Mouse (Mus musculus): ENCODE results near the gene Krt8.

- TF ChIP-seq POLR2A (IDR thresholded peaks at IDR 0.05; ENCODE audit: low read depth, low read length) (no peak), CTCF (IDR thresholded peaks at IDR 0.05; ENCODE audit: borderline replicate concordance, insufficient read depth, low read length) (no peak)
These were observed 9.4 kb upstream of the Krt8 start for GRCm38 (mm10) chr15:102013651-102014050.

All from embryonic fibroblast, embryonic 13.5 days (primary cell).